Mouse (Mus musculus) embryonic fibroblast, embryonic 13.5 days (primary cell): Measurements from ENCODE around the gene Theg.

Experiments
- CTCF ChIP-seq: IDR thresholded peaks from 2 replicates; pipeline ENCODE4 v1.5.1; 2011; ENCODE audit warnings: mild to moderate bottlenecking, control low read depth, low read length, moderate library complexity, borderline replicate concordance; ENCODE audit not compliant: insufficient read depth
- POLR2A ChIP-seq: IDR thresholded peaks from 2 replicates; pipeline ENCODE4 v1.6.1; 2011; ENCODE audit warnings: low read depth, mild to moderate bottlenecking, control low read depth, low read length, moderate library complexity

- TF ChIP-seq POLR2A (no peak), CTCF (no peak)
These were observed 28.7 kb upstream of the Theg start for GRCm38 (mm10) chr10:79615860-79616259.
